Mouse (Mus musculus) adrenal gland, postnatal 10 days (tissue): ENCODE results near the gene Coq8a. TPM values are rescaled to one million over a fixed set of nuclear protein-coding genes. Genes with fewer than 3 reads are reported as not detected.
A peak's percentile ranks its signal among the peaks of the same experiment; 100 is the strongest.

Experiments
- DNase-seq: peaks from one replicate; pipeline ENCODE4 v3.0.0; 2021; ENCODE audit warnings: mixed read lengths
- total RNA-seq, 2 experiments: library from RNA; stranded (reverse); gene quantifications; 2 replicates each; pipeline ENCODE4 v1.2.3; 2021

Coq8a gene
- total RNA-seq, 2 experiments from 2014 or later: 1,138 to 1,532 TPM

- DNase-seq: no peak
These were observed 1.4 kb downstream of the Coq8a start for GRCm38 (mm10) chr1:180197956-180198355.

- peak; percentile 78 for DNase-seq
These were observed 2.9 kb downstream of the Coq8a start for GRCm38 (mm10) chr1:180196508-180196907.

- peak; percentile 99 for DNase-seq
These were observed 3.6 kb downstream of the Coq8a start for GRCm38 (mm10) chr1:180195703-180196381.

- peak; percentile 72 for DNase-seq
These were observed 4.5 kb downstream of the Coq8a start for GRCm38 (mm10) chr1:180194781-180195471.

GRCm38 (mm10) chr1:180194048-180194447, 5.4 kb downstream of the Coq8a start:
- no peak for DNase-seq

GRCm38 (mm10) chr1:180193391-180193935, 5.9 kb downstream of the Coq8a start:
- no peak for DNase-seq

- no peak for DNase-seq
These were observed 6.5 kb downstream of the Coq8a start for GRCm38 (mm10) chr1:180192866-180193265.

GRCm38 (mm10) chr1:180191651-180192220, 7.7 kb downstream of the Coq8a start:
- DNase-seq: no peak

- no peak for DNase-seq
These were observed 8.3 kb downstream of the Coq8a start for GRCm38 (mm10) chr1:180191112-180191511.

- peak; percentile 72 for DNase-seq
These were observed 10.5 kb downstream of the Coq8a start for GRCm38 (mm10) chr1:180188951-180189350.

- no peak for DNase-seq
These were observed 13.0 kb downstream of the Coq8a start for GRCm38 (mm10) chr1:180186371-180186770.

GRCm38 (mm10) chr1:180185877-180186276, 13.5 kb downstream of the Coq8a start:
- no peak for DNase-seq

- no peak for DNase-seq
These were observed 14.6 kb downstream of the Coq8a start for GRCm38 (mm10) chr1:180184768-180185167.

- peak; percentile 10 for DNase-seq
These were observed 15.8 kb downstream of the Coq8a start for GRCm38 (mm10) chr1:180183525-180184159.

GRCm38 (mm10) chr1:180182731-180183130, 16.7 kb downstream of the Coq8a start:
- peak; percentile 4 for DNase-seq

- DNase-seq: peak; percentile 10
These were observed 17.5 kb downstream of the Coq8a start for GRCm38 (mm10) chr1:180181966-180182319.

GRCm38 (mm10) chr1:180181304-180181965, 18.0 kb downstream of the Coq8a start:
- DNase-seq: peak; percentile 7

- peak; percentile 26 for DNase-seq
These were observed 19.6 kb downstream of the Coq8a start for GRCm38 (mm10) chr1:180179840-180180239.

GRCm38 (mm10) chr1:180179100-180179499, 20.3 kb downstream of the Coq8a start:
- peak; percentile 4 for DNase-seq

GRCm38 (mm10) chr1:180178340-180178739, 21.1 kb downstream of the Coq8a start:
- DNase-seq: peak; percentile 12

GRCm38 (mm10) chr1:180176784-180177183, 22.6 kb downstream of the Coq8a start:
- no peak for DNase-seq

- DNase-seq: no peak
These were observed 23.8 kb downstream of the Coq8a start for GRCm38 (mm10) chr1:180175635-180176034.
